Mouse (Mus musculus) hematopoietic stem cell, adult 5-6 weeks (primary cell): ENCODE measurements around the gene Lta. TPM values are rescaled to one million over a fixed set of nuclear protein-coding genes. Genes with fewer than 3 reads are reported as not detected.

ENCODE experiments used
- ATAC-seq, 2 experiments: fragments of 125-278 bp in 1 of 2; replicated peaks in 1 of 2; 2 replicates each; pipeline ENCODE4 v1.8.0; 2016 to 2017; ENCODE audit warnings: inconsistent platforms in 2 of 2, mild to moderate bottlenecking in 2 of 2, moderate number of reproducible peaks in 2 of 2, low read depth in 1 of 2, moderate TSS enrichment in 1 of 2; ENCODE audit not compliant: low FRiP score in 2 of 2, poor library complexity in 2 of 2, severe bottlenecking in 2 of 2, insufficient read depth in 1 of 2, low TSS enrichment in 1 of 2
- total RNA-seq: library from RNA; stranded (forward); fragments of 172-1452, 232-1000 nt; gene quantifications from 2 replicates; pipeline ENCODE4 v1.2.3, GENCODE M21; 2017

Lta gene
- total RNA-seq, 1 experiment from 2014 or later, result not detected

DNA sequence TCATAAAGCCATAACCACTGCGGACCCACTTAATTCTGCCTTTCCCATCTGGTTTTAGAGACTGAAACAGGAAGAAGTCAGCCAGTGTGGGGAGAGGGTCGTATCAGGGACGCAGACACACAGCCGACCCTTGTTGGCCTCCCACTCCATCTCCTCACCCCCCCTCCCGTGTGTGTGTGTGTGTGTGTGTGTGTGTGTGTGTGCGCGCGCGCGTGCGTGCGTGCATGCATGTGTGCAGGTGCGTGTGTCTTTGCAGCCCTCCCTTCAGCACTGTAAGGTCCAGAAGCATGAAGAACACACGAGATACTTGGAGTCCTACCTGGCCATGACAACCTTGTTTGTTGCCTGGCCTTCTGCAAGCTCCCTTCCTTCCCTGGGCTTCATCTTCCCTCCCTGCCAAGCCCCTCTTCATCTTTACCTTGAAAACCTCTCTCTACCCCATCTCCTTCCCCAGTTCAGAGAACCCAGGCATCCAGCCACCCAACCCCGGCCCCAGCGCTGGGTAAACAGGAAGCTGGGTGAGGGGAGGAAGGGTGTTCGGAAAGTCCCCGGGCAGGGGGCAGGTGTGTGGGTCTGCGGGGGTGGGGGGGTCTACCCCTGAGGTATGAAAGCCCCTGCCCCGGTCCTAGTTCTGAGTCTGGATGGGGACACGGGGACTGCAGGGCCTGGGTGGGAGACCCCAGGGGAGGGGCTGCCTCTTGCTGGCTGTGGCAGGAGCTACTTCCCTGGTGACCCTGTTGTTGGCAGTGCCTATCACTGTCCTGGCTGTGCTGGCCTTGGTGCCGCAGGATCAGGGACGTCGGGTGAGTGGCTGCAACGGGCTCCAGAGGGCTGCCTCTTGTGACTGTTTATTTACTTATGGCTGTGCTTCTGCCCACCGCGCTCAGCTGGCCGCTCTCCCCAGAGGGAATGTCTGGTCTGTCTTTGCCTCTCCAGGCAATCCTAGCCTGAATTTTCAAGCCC, 11.0 kb downstream of the Lta start, which contains the start of gene Ltb:
Gene Ltb, plus strand, starts transcription at position 559 of the 963 bp plus-strand sequence.
- no peak for ATAC-seq

DNA sequence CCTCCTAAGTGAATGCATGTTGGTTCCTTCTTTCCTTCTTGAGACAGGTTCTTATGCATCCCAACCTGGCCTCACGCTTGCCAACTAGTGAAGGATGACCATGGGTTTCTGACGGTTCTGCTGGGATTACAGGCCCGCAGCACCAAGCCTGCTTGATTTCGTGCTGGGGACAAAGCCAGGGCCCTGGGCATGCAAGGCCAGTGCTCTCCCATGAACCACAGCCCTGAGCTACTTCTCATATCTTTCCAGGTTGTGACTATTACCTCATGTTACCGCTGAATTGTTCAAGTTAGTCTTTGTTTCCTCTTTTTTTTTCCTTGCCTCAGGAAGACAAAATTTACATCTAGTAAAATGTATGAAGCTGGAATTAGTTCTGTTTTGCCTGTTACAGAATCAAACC, 12.2 kb downstream of the Lta start:
- ATAC-seq, result peak in 1 of 2 experiments; percentile 41; a peak in 2 of 4 replicates

DNA sequence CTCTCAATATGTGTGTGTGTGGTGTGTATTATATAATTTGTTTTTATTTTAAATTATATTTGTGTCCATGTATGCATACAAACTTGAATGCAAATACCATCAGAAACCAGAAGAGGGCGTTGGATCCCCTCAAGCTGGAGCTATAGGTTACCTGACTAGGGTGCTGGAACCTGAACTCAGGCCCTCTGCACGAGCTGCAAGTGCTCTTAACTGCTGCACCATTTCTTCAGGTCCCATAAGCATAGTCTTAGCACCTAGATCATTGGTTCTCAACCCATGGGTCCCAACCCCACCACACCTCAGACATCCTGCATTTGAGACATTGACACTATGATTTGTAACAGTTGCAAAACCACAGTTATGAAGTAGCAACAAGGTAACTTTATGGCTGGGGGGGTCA, 13.4 kb downstream of the Lta start:
- ATAC-seq, result no peak

DNA sequence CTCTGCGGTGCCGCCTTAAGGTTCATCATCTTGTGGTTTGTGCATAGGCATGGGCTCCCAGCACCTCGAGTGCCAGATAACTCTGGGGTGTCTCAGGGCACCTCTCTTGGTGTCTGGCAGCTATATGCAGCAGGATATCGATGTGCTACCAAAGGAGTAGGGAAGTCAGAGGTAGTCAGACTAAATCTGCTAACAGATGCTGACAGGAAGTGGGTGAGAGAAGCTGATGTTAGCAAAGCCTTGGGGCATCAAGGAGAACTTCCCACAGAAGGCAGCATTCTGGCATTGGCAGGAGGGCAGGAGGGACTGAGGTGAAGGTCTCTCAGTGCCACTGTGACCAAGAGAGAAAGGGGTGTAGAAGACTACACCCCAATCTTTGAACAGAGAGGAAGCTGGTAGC, 15.1 kb downstream of the Lta start:
- 0 out of 4 replicates have a peak, but pooled peaks have one; percentile 12 to 14 for ATAC-seq

DNA sequence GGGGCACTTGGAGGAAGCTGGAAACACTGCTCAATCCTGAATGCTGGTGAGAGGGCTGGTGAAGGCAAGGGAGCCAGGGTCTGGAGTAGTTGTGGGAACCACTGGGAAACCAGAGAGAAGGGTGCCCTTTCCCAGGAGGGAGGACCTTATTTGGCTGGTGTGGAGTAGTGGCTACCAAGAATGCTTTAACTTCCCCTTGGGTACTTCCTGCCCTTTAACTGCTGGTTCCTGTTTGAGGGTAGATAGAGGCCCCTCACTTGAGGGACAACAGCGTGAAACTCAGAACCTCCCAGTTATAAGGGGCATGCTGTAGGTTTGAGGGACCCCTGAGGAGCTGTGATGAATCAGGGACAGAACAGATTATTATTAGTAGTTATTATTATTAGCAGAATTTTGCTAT, 16.0 kb downstream of the Lta start:
- ATAC-seq, result peak; percentile 38 to 65

DNA sequence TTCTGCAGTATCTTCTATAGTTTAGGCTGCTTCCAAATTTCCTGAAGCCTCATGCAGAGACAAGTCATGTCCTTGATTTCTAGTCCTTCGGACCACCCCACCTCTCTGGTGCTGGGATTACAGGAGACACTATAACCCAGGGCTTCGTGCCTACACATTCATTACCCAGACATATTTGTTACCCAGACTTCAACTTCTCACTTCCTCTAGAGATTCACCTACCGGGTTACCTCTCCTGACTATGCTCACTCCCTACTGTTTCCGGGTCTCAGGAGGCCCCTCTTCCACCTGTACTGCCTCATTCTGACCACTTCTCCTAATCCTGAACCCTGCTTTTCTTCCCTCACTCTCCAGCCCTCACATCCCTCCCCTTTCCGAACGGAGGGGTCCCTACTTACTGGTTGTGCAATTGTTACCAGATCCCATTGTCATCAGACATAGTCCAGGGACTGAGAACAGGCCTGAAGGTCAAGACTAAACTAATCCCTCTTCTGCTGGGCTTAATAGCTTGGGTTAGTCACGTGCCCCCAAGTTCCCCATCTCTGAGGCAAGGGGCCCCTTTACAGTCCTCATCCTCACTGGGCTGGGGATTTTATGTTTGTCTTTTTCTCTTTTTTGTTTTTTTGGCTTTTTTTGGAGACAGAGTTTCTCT, 17.1 kb downstream of the Lta start, which contains the start of gene Lst1:
Gene Lst1, minus strand, starts transcription at position 481 of the 652 bp plus-strand sequence.
- no peak; a peak in 1 of 4 replicates for ATAC-seq

DNA sequence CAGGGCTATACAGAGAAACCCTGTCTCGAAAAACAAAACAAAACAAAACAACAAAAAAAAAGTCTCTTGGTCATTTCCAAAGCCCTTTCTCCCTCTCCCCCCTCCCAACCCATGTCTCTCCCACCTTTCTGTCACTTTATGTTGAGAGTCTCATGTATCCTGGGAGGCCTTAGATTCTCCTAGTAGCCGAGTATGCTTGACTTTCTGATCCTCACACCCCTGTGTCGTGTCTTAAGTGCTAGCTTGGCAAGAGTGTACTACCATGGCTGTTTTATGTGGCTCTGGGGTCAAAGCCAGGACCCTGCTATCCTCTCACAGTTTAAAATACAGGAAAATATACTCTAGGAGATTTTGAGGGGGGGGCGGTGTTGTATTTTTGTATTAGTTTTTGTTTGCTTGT, 17.8 kb downstream of the Lta start:
- ATAC-seq, result no peak

DNA sequence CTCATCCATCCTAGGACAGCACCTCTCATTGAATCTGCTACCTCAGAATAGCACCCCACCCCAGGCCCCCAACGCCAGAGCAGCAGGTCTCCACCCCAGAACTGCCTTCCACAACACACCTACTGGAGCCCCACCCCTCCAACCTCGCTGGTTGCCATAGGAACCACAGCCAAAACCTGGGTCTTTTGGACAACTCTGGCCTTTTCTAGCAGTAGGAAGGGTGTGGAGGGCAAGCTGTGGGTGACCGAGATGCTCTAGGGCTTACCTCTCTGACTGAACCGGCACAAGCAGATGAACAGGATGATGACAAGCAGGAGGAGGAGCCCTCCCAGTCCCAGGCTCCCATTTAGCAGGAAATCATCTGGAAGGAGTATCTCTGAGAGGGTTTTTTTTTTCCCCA, 18.5 kb downstream of the Lta start:
- peak; percentile 46 to 63; a peak in 3 of 4 replicates for ATAC-seq

DNA sequence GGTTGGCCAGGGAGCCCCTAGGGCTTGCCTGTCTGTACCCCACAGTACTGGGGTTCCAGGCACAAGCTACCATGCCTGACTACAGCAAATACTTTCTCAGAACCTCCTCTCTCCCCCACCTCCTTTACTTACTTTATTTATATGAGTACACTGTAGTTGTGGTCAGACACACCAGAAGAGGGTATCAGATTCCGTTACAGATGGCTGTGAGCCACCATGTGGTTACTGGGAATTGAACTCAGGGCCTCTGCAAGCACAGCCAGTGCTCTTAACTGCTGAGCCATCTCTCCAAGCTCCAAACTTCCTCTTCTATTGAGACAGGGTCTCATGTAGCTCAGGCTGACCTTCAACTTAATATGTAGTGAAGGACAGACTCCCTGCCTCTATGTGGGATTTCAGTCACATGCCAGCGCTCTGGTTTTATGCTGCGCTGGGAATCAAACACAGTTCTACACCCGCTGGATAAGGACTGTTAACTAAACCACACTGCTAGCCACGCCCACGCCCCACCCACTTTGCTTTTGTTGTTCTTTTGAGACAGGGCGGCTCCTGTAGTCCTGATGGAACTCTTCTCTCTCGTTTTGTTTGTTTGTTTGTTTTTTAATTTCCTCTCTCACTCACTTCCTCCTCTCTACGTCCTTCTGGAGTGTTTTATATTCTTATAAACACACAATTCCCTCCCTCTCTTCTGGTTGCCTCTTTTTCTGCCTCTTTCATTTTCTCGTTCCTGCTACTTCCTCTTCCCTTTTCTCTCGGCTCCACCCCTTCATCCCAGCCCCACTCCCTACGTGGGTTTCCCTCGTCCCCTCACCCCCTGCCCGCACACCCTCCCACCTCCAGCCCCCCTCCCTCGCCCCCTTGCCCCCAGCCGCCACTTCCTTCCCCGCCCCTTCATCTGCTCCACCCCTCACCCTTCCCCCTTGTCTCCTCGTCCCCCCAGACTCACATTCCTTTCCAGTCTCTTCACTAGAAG, 19.2 kb downstream of the Lta start:
- ATAC-seq, result peak; percentile 42 to 54; a peak in 3 of 4 replicates

DNA sequence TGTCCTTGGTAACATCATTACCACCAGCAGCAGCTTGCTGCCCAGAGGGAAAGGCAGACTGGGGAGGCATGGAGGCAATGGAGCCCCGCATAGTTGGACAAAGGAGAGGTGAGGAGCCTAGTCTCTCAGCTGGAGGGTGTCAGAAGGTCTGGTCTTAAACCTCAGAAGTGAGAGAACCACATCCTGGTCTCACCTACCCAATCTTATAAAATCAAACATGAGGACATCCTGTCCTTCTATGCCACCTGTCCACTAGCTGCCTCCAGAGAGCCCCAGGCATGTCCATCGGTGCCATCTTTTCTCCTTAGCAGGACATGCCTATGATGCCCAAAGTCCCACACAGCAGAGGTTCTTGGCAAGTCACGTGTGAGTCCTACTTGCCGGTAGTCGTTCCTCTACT, 25.1 kb downstream of the Lta start:
- ATAC-seq, result no peak

DNA sequence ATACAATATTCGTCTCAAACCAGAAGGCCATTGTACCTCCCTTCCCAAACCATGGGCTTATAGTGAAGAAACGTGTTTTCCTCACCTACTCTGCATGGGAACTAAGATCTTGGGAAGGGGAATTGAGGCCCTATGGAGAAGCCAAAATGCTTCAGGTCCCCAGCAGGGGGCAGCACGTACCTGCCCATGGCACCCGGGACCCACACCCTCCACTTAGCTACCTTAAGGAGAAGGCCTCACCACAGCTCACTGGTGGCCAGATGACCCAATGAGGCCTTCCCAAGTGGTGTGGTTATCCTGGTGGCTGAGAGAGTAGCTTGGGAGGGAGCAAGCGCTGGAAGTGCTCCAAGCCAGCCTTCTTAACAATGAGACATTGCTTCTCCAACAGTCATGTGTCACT, 26.6 kb downstream of the Lta start:
- peak; percentile 49 to 96 for ATAC-seq

DNA sequence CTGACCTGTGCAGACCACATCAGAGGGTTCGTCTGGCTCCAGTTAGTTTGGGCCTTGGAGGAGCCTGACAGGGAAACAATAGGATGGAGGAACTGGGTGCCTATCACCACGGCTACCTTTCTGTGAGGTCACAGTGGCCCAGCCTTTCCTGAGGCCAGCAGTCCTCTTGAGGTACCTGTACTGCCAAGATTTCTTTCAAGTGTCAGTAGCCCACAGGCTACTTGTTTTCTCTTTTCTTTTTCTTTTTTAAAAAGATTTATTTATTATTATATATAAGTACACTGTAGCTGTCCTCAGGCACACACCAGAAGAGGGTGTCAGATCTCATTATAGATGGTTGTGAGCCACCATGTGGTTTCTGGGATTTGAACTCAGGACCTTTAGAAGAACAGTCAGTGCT, 29.2 kb downstream of the Lta start, which contains the start of gene Aif1:
Gene Aif1, minus strand, starts transcription at position 101 of the 400 bp plus-strand sequence.
- ATAC-seq, result no peak

DNA sequence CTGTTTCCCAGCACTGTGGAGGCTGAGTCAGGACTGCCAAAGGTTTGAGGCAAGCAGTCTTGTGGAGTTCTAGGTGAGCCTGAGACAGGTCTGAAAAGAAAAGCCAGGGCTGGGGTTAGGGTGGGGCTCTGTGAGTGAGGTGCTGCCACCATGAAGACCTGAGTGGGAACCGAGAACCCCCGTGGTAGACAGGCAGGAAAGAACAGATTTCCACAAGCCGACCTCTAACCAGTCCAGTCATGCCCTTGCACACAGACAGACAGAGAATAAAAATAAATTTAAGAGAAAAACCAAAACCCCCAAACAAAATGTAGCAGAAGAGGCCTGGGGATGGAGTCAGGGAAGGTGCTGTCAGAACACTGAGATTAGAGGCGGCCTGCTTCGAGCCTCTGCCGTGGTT, 29.8 kb downstream of the Lta start:
- ATAC-seq, result no peak

DNA sequence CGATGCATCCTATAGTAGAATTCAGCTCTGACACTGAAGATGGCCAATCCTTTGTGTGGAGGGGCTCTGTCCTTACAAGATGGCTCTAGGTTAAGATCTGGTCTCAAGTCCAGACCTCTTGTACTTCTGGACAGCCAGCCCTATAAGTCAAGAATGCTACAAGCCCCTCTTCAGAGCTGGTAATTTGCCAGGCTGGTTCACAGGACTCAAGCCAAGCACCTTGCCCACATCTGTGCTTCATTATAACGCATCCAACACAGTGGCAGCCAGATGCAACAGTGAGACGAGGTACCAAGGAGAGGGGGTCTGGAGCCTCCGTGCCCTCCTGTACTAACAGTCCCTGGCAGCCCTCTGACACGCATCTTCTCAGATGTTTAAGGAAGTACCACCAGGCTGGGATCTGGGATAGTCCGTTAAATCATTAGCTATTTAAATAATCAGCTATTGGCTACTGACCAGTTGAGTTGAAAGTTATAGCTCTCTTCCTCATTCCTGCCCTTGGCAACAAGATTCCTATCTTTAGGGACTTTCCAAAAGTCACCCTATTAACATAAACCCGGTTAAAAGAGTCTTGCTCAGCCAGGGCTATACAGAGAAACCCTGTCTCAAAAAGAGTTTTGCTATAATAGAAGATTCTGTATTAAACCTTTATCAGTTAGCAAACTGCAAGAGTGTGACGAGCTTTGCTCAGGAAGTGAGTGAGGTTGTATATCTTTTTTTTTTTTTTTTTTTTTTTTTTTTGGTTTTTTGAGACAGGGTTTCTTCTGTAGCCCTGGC, 30.8 kb downstream of the Lta start:
- ATAC-seq, result no peak

DNA sequence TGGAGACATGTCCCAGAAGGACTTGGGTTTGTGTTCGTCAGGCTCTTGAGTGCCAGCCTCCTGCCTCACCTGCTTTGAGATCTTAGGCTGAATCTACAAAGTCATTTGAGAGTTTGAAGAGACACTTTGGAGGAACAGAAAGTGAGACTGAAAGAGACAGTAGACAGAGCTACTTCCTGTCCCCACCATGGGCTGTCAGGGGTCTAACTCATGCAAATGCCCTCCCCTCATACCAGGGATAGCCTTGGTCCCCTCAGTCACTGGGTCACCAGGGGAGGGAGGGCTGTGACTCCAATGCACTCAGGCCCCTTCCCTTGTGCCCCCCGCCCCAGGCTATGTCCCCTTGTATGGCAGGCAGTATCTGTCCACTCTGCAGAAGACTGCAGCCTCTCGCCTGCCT, 31.8 kb downstream of the Lta start:
- no peak for ATAC-seq

DNA sequence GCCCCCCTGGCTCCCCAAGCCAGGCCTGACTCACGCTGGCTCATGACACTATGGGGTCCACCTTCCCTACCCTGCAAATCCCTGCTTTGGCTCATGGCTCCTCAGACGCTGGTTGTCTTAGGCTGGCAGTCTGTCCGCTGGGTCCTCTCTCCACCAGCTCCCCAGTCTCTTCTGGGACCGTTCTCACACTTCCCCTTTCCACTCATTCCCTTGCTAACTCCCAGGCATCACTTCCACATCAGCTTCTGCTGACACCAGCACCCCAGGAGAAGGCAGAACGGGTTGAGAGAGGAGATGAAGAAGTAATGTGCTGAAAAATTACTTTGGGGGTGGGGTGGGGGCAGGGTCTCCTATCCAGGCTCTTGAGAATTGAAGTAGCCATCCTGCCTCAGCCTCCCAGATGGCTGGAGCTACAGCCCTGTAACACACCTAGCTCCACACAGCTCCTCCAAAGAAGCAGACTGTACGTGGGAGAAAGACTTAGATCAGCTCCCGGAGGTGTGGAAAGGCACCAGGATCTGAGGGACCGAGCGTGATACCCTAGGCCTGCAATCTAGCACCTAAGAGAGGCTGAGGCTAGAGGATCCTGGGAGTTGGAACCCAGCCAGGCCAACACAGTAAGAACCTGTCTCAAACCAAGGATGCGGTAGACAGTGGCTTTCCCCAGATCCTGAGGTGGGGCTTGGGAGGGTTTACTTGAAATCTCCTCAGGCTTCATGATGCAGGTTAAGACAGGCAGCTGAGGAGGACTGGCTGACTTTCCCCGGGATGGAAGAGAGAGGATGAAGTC, 32.5 kb downstream of the Lta start:
- peak in 1 of 2 experiments; percentile 52; a peak in 1 of 4 replicates for ATAC-seq
